Mouse (Mus musculus): Measurements from ENCODE around the gene Antxr1.

DNA sequence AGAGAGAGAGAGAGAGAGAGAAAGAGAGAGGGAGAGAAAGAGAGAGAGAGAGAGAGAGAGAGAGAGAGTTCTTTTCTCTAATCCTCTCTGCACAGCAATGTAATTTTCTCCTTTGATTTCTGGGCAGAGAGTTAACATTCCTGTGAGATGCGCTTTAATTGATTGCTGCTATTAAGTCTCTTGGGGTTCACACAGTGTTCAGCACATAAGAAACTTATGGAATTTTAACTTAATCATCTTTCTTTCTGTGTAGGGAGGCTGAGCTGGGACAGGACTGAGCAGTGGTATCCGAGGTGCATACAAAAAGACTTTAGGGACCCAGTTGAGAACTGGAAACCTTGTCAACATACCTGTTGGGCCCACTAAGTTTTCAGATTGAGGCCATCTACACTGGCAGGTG lies 132.6 kb downstream of the Antxr1 start:
- TF ChIP-seq CTCF (IDR thresholded peaks at IDR 0.05): no peak
- TF ChIP-seq POLR2A (IDR thresholded peaks at IDR 0.05; ENCODE audit: insufficient read depth, low read depth, low read length): no peak
